15 mouse cellular contexts compared by ENCODE assay signal in the genomic region with DNA sequence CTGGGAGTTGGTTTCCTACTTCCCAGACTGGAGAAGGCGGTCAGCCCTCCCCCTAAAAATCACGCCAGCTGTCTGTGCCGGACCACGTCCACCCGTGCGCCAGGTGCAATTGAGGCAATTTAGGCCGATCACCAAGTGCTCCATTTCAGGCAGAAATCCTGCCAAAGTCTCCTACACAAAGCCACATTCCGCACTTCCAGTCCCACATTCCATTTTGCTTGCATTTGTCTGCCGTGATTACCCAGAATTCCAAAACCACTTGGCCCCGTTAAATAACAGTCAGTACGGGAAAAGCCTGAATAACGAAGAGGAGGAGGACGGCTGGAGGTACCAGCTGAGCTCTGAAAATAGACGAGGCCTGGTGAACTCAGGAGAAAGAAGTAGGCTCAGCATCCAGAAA.
DNase-seq lines count a peak whose midpoint lies in the region; ATAC-seq and TF ChIP-seq lines count a peak whose summit lies in the region.
"Had no signal": no experiment of that assay in that cellular context is flagged by ENCODE, and none has a peak within 500 bp of the region (broad histone marks: within the 10 kb centered on the region; RNA-seq: fewer than 3 reads in every experiment).

No protein-coding gene starts in this region.

- DNase-seq in limb, embryonic 14.5 days (ENCODE audit: low spot score): peak; percentile 6
- DNase-seq in limb, embryonic 10.5 days (ENCODE audit: low spot score): no peak
- peak; percentile 35 for DNase-seq in forebrain, postnatal 0 days
- DNase-seq in layer of hippocampus, postnatal 25 days (ENCODE audit: extremely low spot score in 1 of 2, low spot score in 1 of 2): peak; percentile 9 to 13
- DNase-seq in telencephalon, adult 2 months (ENCODE audit: low read depth, low spot score): peak; percentile 79
- no peak for DNase-seq in midbrain, embryonic 10.5 days (ENCODE audit: low spot score)
- DNase-seq: cerebellum, adult 9-10 months; gastrocnemius, postnatal 10 days; kidney, adult 11 months; thymus, postnatal 36 days had no signal

- H3K4me1 ChIP-seq in limb, embryonic 14.5 days (ENCODE audit: control insufficient read depth, insufficient read depth, low read length): no peaks in the 10 kb centered on the region
- 0 out of 2 replicates have a peak, but pooled peaks cover 3% of the 10 kb centered on the region for H3K4me1 ChIP-seq in limb, embryonic 10.5 days
- H3K4me1 ChIP-seq in forebrain, postnatal 0 days (ENCODE audit: insufficient read depth): no peaks in the 10 kb centered on the region
- no peaks in the 10 kb centered on the region for H3K4me1 ChIP-seq in kidney, embryonic 16.5 days (ENCODE audit: insufficient read depth, low read length)
- no peaks in the 10 kb centered on the region for H3K4me1 ChIP-seq in midbrain, embryonic 10.5 days
- H3K4me1 ChIP-seq: hindbrain, embryonic 13.5 days; liver, embryonic 15.5 days had no signal

- H3K27me3 ChIP-seq in limb, embryonic 14.5 days (ENCODE audit: control insufficient read depth, insufficient read depth, low read length): no peaks in the 10 kb centered on the region
- no peaks in the 10 kb centered on the region for H3K27me3 ChIP-seq in limb, embryonic 10.5 days (ENCODE audit: low read depth, poor library complexity, severe bottlenecking)
- H3K27me3 ChIP-seq in forebrain, postnatal 0 days (ENCODE audit: insufficient read depth, low read length): no peaks in the 10 kb centered on the region
- H3K27me3 ChIP-seq in kidney, embryonic 16.5 days (ENCODE audit: insufficient read depth, low read length): no peaks in the 10 kb centered on the region
- H3K27me3 ChIP-seq in midbrain, embryonic 10.5 days (ENCODE audit: low read depth, poor library complexity, severe bottlenecking): no peaks in the 10 kb centered on the region
- H3K27me3 ChIP-seq: CH12.LX; hindbrain, embryonic 13.5 days; liver, embryonic 15.5 days had no signal

- H3K4me2 ChIP-seq in limb, embryonic 14.5 days (replicated peaks; ENCODE audit: low read depth, low read length, severe bottlenecking): no peak overlapping the region
- H3K4me2 ChIP-seq in forebrain, postnatal 0 days (ENCODE audit: low read depth): no peak overlapping the region
- no peak overlapping the region for H3K4me2 ChIP-seq in kidney, embryonic 16.5 days (replicated peaks; ENCODE audit: low read depth, low read length)
- H3K4me2 ChIP-seq: hindbrain, embryonic 13.5 days; liver, embryonic 15.5 days had no signal

- no peak overlapping the region for H3K4me3 ChIP-seq in limb, embryonic 14.5 days (replicated peaks; ENCODE audit: low read length)
- no peak overlapping the region for H3K4me3 ChIP-seq in limb, embryonic 10.5 days
- no peak overlapping the region for H3K4me3 ChIP-seq in forebrain, postnatal 0 days (ENCODE audit: low read depth, low read length)
- no peak overlapping the region for H3K4me3 ChIP-seq in kidney, embryonic 16.5 days (ENCODE audit: low read length)
- H3K4me3 ChIP-seq in midbrain, embryonic 10.5 days: no peak overlapping the region
- H3K4me3 ChIP-seq: hindbrain, embryonic 13.5 days; liver, embryonic 15.5 days; myocyte had no signal

- no peaks in the 10 kb centered on the region for H3K36me3 ChIP-seq in limb, embryonic 14.5 days (ENCODE audit: control insufficient read depth, insufficient read depth, low read length)
- no peaks in the 10 kb centered on the region for H3K36me3 ChIP-seq in limb, embryonic 10.5 days
- H3K36me3 ChIP-seq in forebrain, postnatal 0 days (ENCODE audit: insufficient read depth): no peaks in the 10 kb centered on the region
- no peaks in the 10 kb centered on the region for H3K36me3 ChIP-seq in kidney, embryonic 16.5 days (ENCODE audit: insufficient read depth, low read length)
- H3K36me3 ChIP-seq in midbrain, embryonic 10.5 days: no peaks in the 10 kb centered on the region
- H3K36me3 ChIP-seq: hindbrain, embryonic 13.5 days; liver, embryonic 15.5 days had no signal

- H3K9ac ChIP-seq in limb, embryonic 14.5 days (ENCODE audit: low read depth, low read length, severe bottlenecking): no peak overlapping the region
- no peak overlapping the region for H3K9ac ChIP-seq in forebrain, postnatal 0 days
- H3K9ac ChIP-seq in kidney, embryonic 16.5 days (replicated peaks; ENCODE audit: low read length): no peak overlapping the region
- H3K9ac ChIP-seq: hindbrain, embryonic 13.5 days; liver, embryonic 15.5 days had no signal

- no peaks in the 10 kb centered on the region for H3K9me3 ChIP-seq in limb, embryonic 14.5 days (ENCODE audit: control insufficient read depth, low read length)
- no peaks in the 10 kb centered on the region for H3K9me3 ChIP-seq in limb, embryonic 10.5 days (replicated peaks)
- no peaks in the 10 kb centered on the region for H3K9me3 ChIP-seq in forebrain, postnatal 0 days (ENCODE audit: low read length)
- H3K9me3 ChIP-seq in kidney, embryonic 16.5 days (ENCODE audit: low read length): no peaks in the 10 kb centered on the region
- H3K9me3 ChIP-seq in midbrain, embryonic 10.5 days (replicated peaks): peaks cover 6% of the 10 kb centered on the region; the same call in 1 of the 2 replicates
- H3K9me3 ChIP-seq: hindbrain, embryonic 13.5 days had no signal

- no peak overlapping the region for H3K27ac ChIP-seq in limb, embryonic 14.5 days (replicated peaks; ENCODE audit: low read depth, low read length)
- no peak overlapping the region for H3K27ac ChIP-seq in limb, embryonic 10.5 days
- H3K27ac ChIP-seq in forebrain, postnatal 0 days (ENCODE audit: low read depth, low read length): no peak overlapping the region
- no peak overlapping the region for H3K27ac ChIP-seq in kidney, embryonic 16.5 days (ENCODE audit: low read length)
- H3K27ac ChIP-seq in midbrain, embryonic 10.5 days (replicated peaks): no peak overlapping the region
- H3K27ac ChIP-seq: hindbrain, embryonic 13.5 days; liver, embryonic 15.5 days had no signal

- no peak for ATAC-seq in limb, embryonic 14.5 days (ENCODE audit: low FRiP score, low read depth)
- ATAC-seq in forebrain, postnatal 0 days: no peak
- ATAC-seq in kidney, embryonic 16.5 days (ENCODE audit: low FRiP score, low TSS enrichment): no peak

- no peak for TF ChIP-seq CTCF in forebrain, postnatal 0 days (IDR thresholded peaks at IDR 0.05; ENCODE audit: low read depth)

- no peak for TF ChIP-seq POLR2A in limb, embryonic 14.5 days (IDR thresholded peaks at IDR 0.05; ENCODE audit: borderline replicate concordance, extremely low read depth, insufficient read depth, insufficient read length)

- 56% methylated on average over 14 of the region's 14 CpGs for WGBS in limb, embryonic 14.5 days
- WGBS in limb, embryonic 10.5 days: 73% methylated on average over 14 of the region's 14 CpGs
- 32% methylated on average over 14 of the region's 14 CpGs for WGBS in forebrain, postnatal 0 days
- 41% methylated on average over 14 of the region's 14 CpGs for WGBS in kidney, embryonic 16.5 days
- WGBS in midbrain, embryonic 10.5 days: 88% methylated on average over 14 of the region's 14 CpGs

Comparison
In these comparisons a context has a peak if more than half of its experiments do, and no peak if none do; other contexts are left out.
1. DNase-seq: peak in limb, embryonic 14.5 days (single experiment), forebrain, postnatal 0 days (single experiment), layer of hippocampus, postnatal 25 days (2 of 2) and telencephalon, adult 2 months (single experiment); none in limb, embryonic 10.5 days (single experiment) and midbrain, embryonic 10.5 days (single experiment).